Mouse (Mus musculus): ENCODE results near the gene Pxmp4.

Pxmp4 gene

GRCm38 (mm10) chr2:154546711-154547110 is 56.8 kb downstream of the Pxmp4 start, which contains the start of gene 1700003F12Rik:
Gene 1700003F12Rik (plus strand): TSS chr2:154547085.
- no peak for DNase-seq (ENCODE audit: low spot score)

GRCm38 (mm10) chr2:154543567-154544347 is 59.8 kb downstream of the Pxmp4 start:
- DNase-seq (ENCODE audit: low spot score), result no peak

GRCm38 (mm10) chr2:154541630-154542029 is 61.9 kb downstream of the Pxmp4 start:
- DNase-seq (ENCODE audit: low spot score), result no peak

- DNase-seq (ENCODE audit: low spot score), result no peak
These were observed 63.8 kb downstream of the Pxmp4 start for GRCm38 (mm10) chr2:154539720-154540119.

GRCm38 (mm10) chr2:154538710-154539109 is 64.8 kb downstream of the Pxmp4 start:
- DNase-seq (ENCODE audit: low spot score), result no peak

GRCm38 (mm10) chr2:154538310-154538709 is 65.2 kb downstream of the Pxmp4 start:
- DNase-seq (ENCODE audit: low spot score), result no peak

All from urinary bladder, postnatal 25 days (tissue).